Mouse (Mus musculus) C2C12 (cell line): ENCODE results near the gene Selenoh.

Experiments used
- CTCF ChIP-seq: IDR thresholded peaks from one replicate; pipeline ENCODE4 v1.5.1; 2011; ENCODE audit not compliant: control insufficient read depth, insufficient read depth, insufficient read length
- USF1 ChIP-seq: IDR thresholded peaks from one replicate; pipeline ENCODE4 v1.6.1; 2011; ENCODE audit warnings: low read depth, mild to moderate bottlenecking, control low read depth, moderate library complexity

GRCm38 (mm10) chr2:84714811-84715561 is 44.4 kb upstream of the Selenoh start, which contains the start of gene Zdhhc5:
- TF ChIP-seq CTCF (no peak), USF1 (no peak)
